Mouse (Mus musculus) lung, postnatal 0 days (tissue): ENCODE measurements around the gene Sox5. TPM values are rescaled to one million over a fixed set of nuclear protein-coding genes. Genes with fewer than 3 reads are reported as not detected.

Experiments used
- ATAC-seq: fragments of 200-750 bp; cut with Nextera tagmentation; 2 replicates; pipeline ENCODE4 v1.8.0; 2017; ENCODE audit warnings: moderate library complexity
- DNase-seq: peaks from one replicate; pipeline ENCODE4 v3.0.0-alpha.2; 2016; ENCODE audit warnings: low spot score
- H3K27ac ChIP-seq: fragments of 300-500 bp; sonication (generic); 2 replicates; pipeline ENCODE4 v1.5.1; 2014; ENCODE audit warnings: antibody characterized with exemption, mild to moderate bottlenecking, low read length, mixed read lengths
- H3K27me3 ChIP-seq: fragments of 300-500 bp; sonication (generic); replicated peaks from 2 replicates; pipeline ENCODE4 v1.6.1; 2014; ENCODE audit warnings: low read length, mixed read lengths; ENCODE audit not compliant: insufficient read depth
- H3K36me3 ChIP-seq: fragments of 300-500 bp; sonication (generic); 2 replicates; pipeline ENCODE4 v1.6.1; 2014; ENCODE audit warnings: low read length, mixed read lengths; ENCODE audit not compliant: insufficient read depth
- H3K4me1 ChIP-seq: fragments of 300-500 bp; sonication (generic); 2 replicates; pipeline ENCODE4 v1.6.1; 2014; ENCODE audit warnings: antibody characterized with exemption, low read depth, low read length, mixed read lengths; ENCODE audit not compliant: insufficient read depth
- H3K4me2 ChIP-seq: fragments of 300-500 bp; sonication (generic); replicated peaks from 2 replicates; pipeline ENCODE4 v1.6.1; 2014; ENCODE audit warnings: low read depth, mild to moderate bottlenecking, low read length, moderate library complexity, mixed read lengths
- H3K4me3 ChIP-seq: fragments of 300-500 bp; sonication (generic); 2 replicates; pipeline ENCODE4 v1.5.1; 2014; ENCODE audit warnings: low read depth, low read length
- H3K9ac ChIP-seq: fragments of 300-500 bp; sonication (generic); replicated peaks from 2 replicates; pipeline ENCODE4 v1.6.1; 2014; ENCODE audit warnings: low read depth, mild to moderate bottlenecking
- H3K9me3 ChIP-seq: fragments of 300-500 bp; sonication (generic); 2 replicates; pipeline ENCODE4 v1.6.1; 2016; ENCODE audit warnings: low read length, mixed read lengths
- CTCF ChIP-seq: IDR thresholded peaks from 2 replicates; pipeline ENCODE4 v1.5.1; 2016; ENCODE audit warnings: antibody characterized with exemption, mild to moderate bottlenecking
- EP300 ChIP-seq: IDR thresholded peaks from 2 replicates; pipeline ENCODE4 v1.6.1; 2016; ENCODE audit warnings: antibody characterized with exemption, mild to moderate bottlenecking, control low read depth
- WGBS: fragments of 180-500 bp; shearing (Covaris S2); extraction: QIAGEN DNeasy Blood & Tissue Kit; methylation state at CpG from one replicate; pipeline ENCODE4 v1.1.7; 2014; 5-methylcytosine and 5-hydroxymethylcytosine counted together
- polyA plus RNA-seq: library from polyadenylated mRNA; unstranded; fragments of >200 nt; fragmentation: Nextera tagmentation; extraction: Ambion mirVana; gene quantifications from 2 replicates; pipeline ENCODE4 v1.2.1, GENCODE M21; 2015

Sox5 gene
- polyA plus RNA-seq: 9.8 and 10.2 TPM in 2 replicates

DNA sequence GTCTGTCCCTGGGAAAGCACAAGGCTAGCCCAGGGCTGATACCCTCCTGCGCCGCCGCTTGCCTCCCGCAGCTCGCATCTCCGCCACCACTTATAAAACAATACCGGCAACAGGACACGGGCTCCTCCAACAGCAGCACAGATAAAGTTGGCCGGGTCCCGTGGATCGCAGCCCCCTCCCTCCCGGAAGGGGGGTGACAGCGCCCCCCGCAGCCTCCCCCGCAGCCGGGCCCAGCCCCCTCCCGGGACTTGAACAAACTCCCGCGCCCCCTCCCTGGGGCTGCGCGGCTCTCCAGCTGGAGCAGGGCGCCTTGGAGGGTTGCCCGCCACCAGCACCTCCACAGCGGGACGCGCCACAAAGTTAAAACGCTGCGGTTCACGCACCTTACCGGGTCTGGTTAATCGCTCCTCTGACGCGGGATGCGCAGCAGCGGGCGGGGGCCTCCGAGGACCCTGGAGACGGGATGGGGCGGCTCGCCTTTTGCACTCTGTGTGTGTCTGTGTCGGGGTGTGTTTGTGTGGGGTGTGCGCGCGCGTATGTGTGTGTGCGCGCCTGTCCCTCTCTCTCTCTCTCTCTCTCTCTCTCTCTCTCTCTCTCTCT, at the start of gene Sox5:
TSS of gene Sox5 (minus strand) at position 547 of the 600 bp plus-strand sequence.
- no peak; the same call in 1 of the 2 replicates for TF ChIP-seq CTCF
- no peak for TF ChIP-seq EP300
- peak within 1 kb of the TSS; percentile 96 for H3K4me2 ChIP-seq
- ATAC-seq (peak; percentile 70), DNase-seq (peak; percentile 68)
- peaks cover 6% of the 10 kb centered on the region for H3K4me1 ChIP-seq
- peak within 1 kb of the TSS; percentile 75 for H3K27ac ChIP-seq
- under 1% methylated on average over 32 of the region's 47 CpGs for WGBS
- no peaks in the 10 kb centered on the region for H3K36me3 ChIP-seq
- H3K27me3 ChIP-seq: peaks cover 5% of the 10 kb centered on the region; the same call in 1 of the 2 replicates
- peak within 1 kb of the TSS; percentile 56 for H3K9ac ChIP-seq
- H3K4me3 ChIP-seq: peak within 1 kb of the TSS; percentile 87
- no peaks in the 10 kb centered on the region for H3K9me3 ChIP-seq

DNA sequence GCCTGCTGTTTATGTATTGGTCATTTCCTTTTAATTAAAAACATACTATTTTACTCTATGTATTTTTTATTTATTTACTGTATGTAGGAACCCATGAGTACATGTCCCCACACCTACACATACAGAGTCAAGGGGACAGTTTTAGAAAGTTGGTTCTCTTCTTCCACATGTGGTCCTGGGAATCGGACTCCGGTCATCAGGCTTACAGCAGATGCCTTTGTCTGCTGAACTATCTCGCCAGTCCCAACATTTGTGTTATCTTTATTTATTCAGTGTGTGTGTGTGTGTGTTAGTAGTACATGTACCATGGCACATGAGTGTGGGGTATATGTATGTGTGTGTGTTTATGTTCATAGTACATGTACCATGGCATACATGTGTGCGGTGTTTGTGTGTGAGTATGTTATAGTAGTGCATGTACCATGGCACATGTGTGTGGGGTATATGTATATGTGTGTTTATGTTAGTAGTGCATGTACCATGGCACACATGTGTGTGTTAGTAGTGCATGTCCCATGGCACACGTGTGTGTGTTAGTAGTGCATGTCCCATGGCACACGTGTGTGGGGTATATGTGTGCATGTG, 43.3 kb upstream of the Sox5 start:
- H3K4me2 ChIP-seq: no peak overlapping the region
- H3K9ac ChIP-seq: no peak overlapping the region
- H3K36me3 ChIP-seq: no peaks in the 10 kb centered on the region
- no peak overlapping the region for H3K27ac ChIP-seq
- DNase-seq: no peak
- no peak for ATAC-seq
- no peaks in the 10 kb centered on the region for H3K9me3 ChIP-seq
- no peaks in the 10 kb centered on the region for H3K27me3 ChIP-seq
- WGBS: 94% methylated on average over 6 of the region's 6 CpGs
- no peak for TF ChIP-seq CTCF
- no peak for TF ChIP-seq EP300
- peaks cover 4% of the 10 kb centered on the region; the same call in 1 of the 2 replicates for H3K4me1 ChIP-seq
- no peak overlapping the region for H3K4me3 ChIP-seq

DNA sequence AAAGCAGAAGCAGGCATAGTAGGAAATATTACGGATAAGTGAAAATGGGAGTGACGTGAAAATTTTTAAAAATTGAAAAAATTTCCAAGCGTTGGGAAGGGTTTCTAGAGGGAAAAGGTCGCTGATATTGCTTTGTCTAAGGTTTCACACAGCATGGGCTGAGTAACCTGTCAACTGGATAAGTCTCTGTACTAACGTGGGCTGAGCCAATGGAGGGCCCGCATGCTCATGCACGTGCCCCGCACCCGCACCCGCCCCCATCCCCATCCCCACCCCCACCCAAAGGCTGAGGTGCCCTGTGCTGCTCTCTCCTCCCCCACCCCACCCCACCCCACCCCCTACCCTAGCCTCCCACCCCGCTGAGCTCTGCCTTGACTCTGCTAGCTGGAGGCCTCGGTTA, 42.4 kb upstream of the Sox5 start:
- ATAC-seq (no peak), DNase-seq (no peak)
- peaks cover 4% of the 10 kb centered on the region; the same call in 1 of the 2 replicates for H3K4me1 ChIP-seq
- no peaks in the 10 kb centered on the region for H3K27me3 ChIP-seq
- no peak for TF ChIP-seq EP300
- TF ChIP-seq CTCF: no peak
- no peaks in the 10 kb centered on the region for H3K9me3 ChIP-seq
- H3K27ac ChIP-seq: no peak overlapping the region
- H3K9ac ChIP-seq: no peak overlapping the region
- no peak overlapping the region for H3K4me2 ChIP-seq
- H3K36me3 ChIP-seq: no peaks in the 10 kb centered on the region
- WGBS: 73% methylated on average over 12 of the region's 12 CpGs
- H3K4me3 ChIP-seq: no peak overlapping the region

GRCm38 (mm10) chr6:144822594-144822993, 40.8 kb upstream of the Sox5 start:
- peaks cover 4% of the 10 kb centered on the region; the same call in 1 of the 2 replicates for H3K4me1 ChIP-seq
- peak overlapping the region; percentile 10; the same call in 1 of the 2 replicates for H3K4me3 ChIP-seq
- peak overlapping the region; percentile 53 for H3K4me2 ChIP-seq
- no peak overlapping the region for H3K27ac ChIP-seq
- H3K9ac ChIP-seq: no peak overlapping the region
- H3K36me3 ChIP-seq: no peaks in the 10 kb centered on the region
- H3K9me3 ChIP-seq: no peaks in the 10 kb centered on the region
- DNase-seq: peak; percentile 69
- WGBS: 3% methylated on average over 14 of the region's 14 CpGs
- ATAC-seq: peak; percentile 50; the same call in 1 of the 2 replicates
- H3K27me3 ChIP-seq: no peaks in the 10 kb centered on the region
- TF ChIP-seq EP300 (peak; percentile 62; the same call in 1 of the 2 replicates), CTCF (no peak)

DNA sequence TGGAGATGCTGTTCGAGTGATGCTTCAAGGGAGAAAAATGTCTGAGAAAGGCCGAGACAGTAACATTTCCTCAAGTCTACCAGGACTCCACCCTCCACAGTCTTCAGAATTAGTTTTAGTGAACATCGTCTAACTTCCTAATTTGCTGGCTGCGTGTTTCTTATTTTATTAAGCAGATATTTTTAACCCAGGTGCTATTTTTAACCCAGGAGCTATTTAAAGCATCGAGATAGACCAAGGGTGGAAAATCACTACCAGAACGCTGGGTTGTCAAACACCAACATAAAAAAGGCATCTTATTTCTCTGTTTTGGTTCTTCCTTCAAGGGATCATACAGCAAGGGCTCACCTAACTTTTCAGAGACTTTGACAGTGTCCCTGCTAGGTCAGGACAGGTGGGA, 39.2 kb upstream of the Sox5 start:
- TF ChIP-seq EP300: no peak
- no peak for TF ChIP-seq CTCF
- Histone ChIP-seq H3K9ac (no peak overlapping the region), H3K27me3 (no peaks in the 10 kb centered on the region), H3K27ac (no peak overlapping the region), H3K4me2 (no peak overlapping the region), H3K9me3 (no peaks in the 10 kb centered on the region), H3K4me3 (no peak overlapping the region), H3K4me1 (peaks cover 4% of the 10 kb centered on the region; the same call in 1 of the 2 replicates), H3K36me3 (no peaks in the 10 kb centered on the region)
- DNase-seq: no peak
- WGBS: 80% methylated on average over 6 of the region's 6 CpGs
- no peak for ATAC-seq

GRCm38 (mm10) chr6:144818016-144818415, 36.2 kb upstream of the Sox5 start:
- TF ChIP-seq CTCF: no peak
- TF ChIP-seq EP300: no peak
- H3K36me3 ChIP-seq: no peaks in the 10 kb centered on the region

More at GRCm38 (mm10) chr6:144818016-144818415, 36.2 kb upstream of the Sox5 start:
- H3K4me3 ChIP-seq: no peak overlapping the region
- DNase-seq (peak; percentile 24), ATAC-seq (no peak)
- H3K9ac ChIP-seq: no peak overlapping the region
- H3K4me2 ChIP-seq: no peak overlapping the region
- H3K27ac ChIP-seq: no peak overlapping the region
- H3K9me3 ChIP-seq: no peaks in the 10 kb centered on the region
- WGBS: 87% methylated on average over 4 of the region's 4 CpGs
- H3K27me3 ChIP-seq: no peaks in the 10 kb centered on the region
- H3K4me1 ChIP-seq: peaks cover 4% of the 10 kb centered on the region; the same call in 1 of the 2 replicates
